Mouse (Mus musculus): ENCODE results near the gene Car6.

The Car6 gene

GRCm38 (mm10) chr4:150201232-150201631 is at the start of gene Car6:
Gene Car6 (minus strand): TSS chr4:150201332.
- no peak for DNase-seq (ENCODE audit: low spot score)

DNA sequence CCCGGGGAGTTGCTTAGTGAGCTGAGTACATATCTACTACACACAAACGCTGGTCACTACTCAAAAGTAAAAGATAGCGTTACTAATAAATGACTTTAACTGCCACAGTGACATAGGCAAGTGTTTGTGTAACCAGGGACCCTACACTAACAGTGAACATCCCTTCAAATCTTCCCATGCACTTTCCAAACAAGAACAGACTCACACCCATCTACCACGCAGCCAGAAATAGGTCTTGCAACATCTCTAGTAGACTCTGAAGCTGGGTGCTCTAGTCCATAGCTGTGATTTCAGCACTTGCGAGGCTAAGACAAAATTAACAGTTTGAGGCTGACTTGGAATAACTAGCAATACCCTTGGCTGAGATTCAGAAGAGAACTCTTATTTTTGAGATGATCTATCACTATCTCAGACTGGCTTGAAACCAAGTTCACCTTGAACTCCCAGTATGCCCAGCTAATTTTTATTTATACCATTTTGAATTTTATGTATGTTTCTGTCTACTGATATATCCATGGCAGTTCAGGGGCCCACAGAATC is 48.7 kb upstream of the Car6 start:
- no peak for DNase-seq (ENCODE audit: low spot score)

DNA sequence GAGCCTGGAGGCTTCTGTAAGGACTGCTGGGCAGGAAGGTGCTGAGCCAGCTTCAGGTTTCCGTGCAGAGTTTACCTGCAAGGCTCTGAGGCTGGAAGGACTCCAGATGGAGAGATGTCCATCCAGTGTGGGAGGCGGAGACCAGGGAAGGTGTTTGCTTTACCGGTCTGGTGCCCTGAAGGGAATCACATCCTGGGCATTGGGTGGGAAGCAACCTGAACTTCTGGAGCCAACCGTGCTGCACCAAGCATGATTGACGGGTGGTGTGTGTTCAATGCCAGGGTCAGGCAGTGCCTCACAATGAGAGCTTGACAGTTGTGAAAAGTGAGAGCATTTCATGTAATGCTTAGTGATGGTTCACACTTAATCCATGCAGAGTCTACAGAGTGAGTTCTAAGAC is 47.8 kb upstream of the Car6 start:
- DNase-seq (ENCODE audit: low spot score): no peak

GRCm38 (mm10) chr4:150248009-150248408 is 46.9 kb upstream of the Car6 start:
- DNase-seq (ENCODE audit: low spot score): peak; percentile 79

DNA sequence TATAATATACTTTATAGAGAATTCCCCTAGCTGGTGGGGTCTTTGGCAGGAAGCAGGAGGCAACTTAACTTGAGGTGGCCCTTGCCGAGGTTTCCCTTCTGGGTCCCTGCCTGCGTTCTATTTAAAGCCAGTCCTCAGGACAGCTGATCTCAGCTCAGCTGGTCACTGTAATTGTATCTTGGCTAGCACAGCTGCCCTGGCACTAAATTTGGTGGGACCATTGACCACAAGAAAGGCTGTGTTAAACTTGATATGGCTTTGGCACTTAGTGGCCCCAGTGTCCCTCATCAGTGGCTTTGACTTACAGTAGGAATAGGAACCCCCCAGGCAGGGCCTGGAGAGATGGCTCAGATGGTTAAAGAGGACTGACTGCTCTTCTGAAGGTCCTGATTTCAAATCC is 44.7 kb upstream of the Car6 start:
- no peak for DNase-seq (ENCODE audit: low spot score)

- no peak for DNase-seq (ENCODE audit: low spot score)
Observed at GRCm38 (mm10) chr4:150242745-150243144, 41.6 kb upstream of the Car6 start.

DNA sequence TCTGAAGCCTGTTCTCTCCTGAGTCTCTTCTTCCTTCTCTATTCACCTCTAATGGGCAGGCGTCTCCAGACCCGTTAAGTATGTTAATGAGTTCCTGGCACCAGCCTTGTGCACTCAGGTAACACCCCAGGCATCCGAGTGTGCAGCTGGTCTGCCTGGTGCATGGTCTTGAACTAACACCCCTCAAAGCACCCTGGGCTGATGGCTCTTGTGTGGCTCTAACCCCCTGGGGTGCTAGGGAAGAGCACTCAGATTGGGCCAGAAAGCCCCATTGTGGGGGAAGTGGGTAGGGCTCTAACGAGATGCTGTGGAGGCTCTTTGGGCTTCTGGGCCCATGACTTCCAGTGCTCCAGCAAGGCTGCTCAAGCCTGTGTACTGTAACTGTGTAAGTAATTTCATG is 40.6 kb upstream of the Car6 start:
- DNase-seq (ENCODE audit: low spot score): no peak

DNA sequence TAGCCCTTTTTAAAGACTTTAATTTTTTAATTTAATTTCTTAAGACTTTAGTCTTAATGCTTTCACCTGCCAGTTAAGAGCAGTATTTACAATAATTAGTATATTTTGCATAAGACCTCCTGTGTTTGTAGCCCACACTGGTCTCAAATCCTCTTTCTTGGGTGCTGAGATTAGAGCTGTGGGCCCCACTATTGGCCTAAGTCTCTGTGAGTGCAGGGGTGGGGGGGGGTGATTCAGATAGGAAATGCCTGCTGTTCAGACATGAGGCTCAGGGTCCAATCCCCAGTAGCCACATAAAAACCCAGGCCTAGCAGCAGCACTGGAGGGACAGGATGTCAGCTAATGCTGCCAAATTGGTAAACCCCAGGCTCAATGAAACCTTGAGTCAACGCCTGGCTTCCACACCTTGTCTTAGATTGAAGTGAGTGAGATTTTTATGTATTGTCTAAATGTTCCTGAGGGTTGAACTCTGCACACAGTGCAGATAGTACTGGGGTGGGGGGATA is 39.3 kb upstream of the Car6 start:
- DNase-seq (ENCODE audit: low spot score): no peak

GRCm38 (mm10) chr4:150239951-150240368 is 38.8 kb upstream of the Car6 start:
- DNase-seq (ENCODE audit: low spot score): peak; percentile 99

GRCm38 (mm10) chr4:150239503-150239902 is 38.4 kb upstream of the Car6 start:
- no peak for DNase-seq (ENCODE audit: low spot score)

- no peak for DNase-seq (ENCODE audit: low spot score)
Observed at GRCm38 (mm10) chr4:150239087-150239480, 38.0 kb upstream of the Car6 start.

GRCm38 (mm10) chr4:150238433-150239086 is 37.4 kb upstream of the Car6 start:
- DNase-seq (ENCODE audit: low spot score): peak; percentile 71

- DNase-seq (ENCODE audit: low spot score): peak; percentile 57
Observed at GRCm38 (mm10) chr4:150237636-150238361, 36.7 kb upstream of the Car6 start.

- DNase-seq (ENCODE audit: low spot score): peak; percentile 99
Observed at GRCm38 (mm10) chr4:150236521-150237481, 35.7 kb upstream of the Car6 start, which contains the start of gene Eno1. Gene Eno1 (plus strand): TSS chr4:150236721.

GRCm38 (mm10) chr4:150236031-150236430 is 34.9 kb upstream of the Car6 start:
- no peak for DNase-seq (ENCODE audit: low spot score)

DNA sequence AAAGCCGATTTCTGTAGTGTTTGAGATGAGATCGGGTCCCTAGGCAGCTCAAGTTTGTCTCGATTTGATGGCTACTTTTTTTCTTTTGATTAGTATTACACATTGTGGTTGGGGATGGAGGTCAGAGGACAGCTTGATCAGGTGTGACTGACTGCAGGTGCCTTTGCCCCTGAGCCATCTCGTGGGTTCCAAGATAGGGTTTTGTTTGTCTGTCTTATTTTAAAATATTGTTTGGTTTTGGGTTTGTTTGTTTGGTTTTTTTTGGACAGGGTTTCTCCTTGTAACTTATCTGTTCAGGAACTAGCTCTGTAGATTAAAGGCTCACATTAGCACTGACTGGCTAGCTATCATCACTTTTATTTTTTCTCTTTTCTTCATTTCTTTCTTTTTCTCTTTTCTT is 34.5 kb upstream of the Car6 start:
- DNase-seq (ENCODE audit: low spot score): no peak

GRCm38 (mm10) chr4:150234599-150235327 is 33.6 kb upstream of the Car6 start:
- DNase-seq (ENCODE audit: low spot score): peak; percentile 68

GRCm38 (mm10) chr4:150231871-150232270 is 30.7 kb upstream of the Car6 start:
- no peak for DNase-seq (ENCODE audit: low spot score)

- peak; percentile 69 for DNase-seq (ENCODE audit: low spot score)
Observed at GRCm38 (mm10) chr4:150230460-150231407, 29.6 kb upstream of the Car6 start.

DNA sequence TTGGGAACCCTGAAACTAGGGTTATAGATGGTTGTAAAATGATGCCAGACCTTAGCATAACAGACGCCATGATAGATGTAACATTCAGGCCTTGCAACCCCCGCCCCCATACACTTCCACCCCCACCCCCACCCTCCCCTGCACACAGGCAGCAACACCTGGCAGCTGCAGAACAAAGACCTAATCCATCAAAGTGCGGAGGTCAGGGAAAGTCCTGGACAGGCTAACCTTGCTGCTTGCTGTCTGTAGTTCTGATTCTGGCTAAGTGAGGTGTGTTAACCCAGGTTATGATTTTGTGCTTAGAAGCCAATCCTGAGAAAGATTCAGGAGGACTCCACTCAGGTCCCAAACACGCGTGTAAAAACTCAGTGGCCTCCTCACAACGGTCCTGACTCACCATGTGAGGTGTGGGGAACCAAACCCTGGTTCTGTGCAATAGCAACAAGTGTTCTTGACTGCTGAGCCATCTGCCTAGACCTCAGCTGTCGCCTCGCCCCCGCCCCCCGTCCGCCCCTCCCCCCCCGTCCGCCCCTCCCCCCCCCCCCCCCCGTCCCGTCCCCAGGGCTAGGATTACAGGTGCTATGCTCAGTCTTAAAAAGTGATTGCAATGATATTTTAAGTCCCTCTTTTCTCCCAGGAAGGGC is 28.7 kb upstream of the Car6 start:
- no peak for DNase-seq (ENCODE audit: low spot score)

All from embryo, embryonic 10 days (tissue).